Mouse (Mus musculus): ENCODE data around the gene Cdkal1.
A peak's percentile ranks its signal among the peaks of the same experiment; 100 is the strongest.

Cdkal1 gene

GRCm38 (mm10) chr13:29624929-29625328 is 230.5 kb downstream of the Cdkal1 start:
- DNase-seq = no peak

DNA sequence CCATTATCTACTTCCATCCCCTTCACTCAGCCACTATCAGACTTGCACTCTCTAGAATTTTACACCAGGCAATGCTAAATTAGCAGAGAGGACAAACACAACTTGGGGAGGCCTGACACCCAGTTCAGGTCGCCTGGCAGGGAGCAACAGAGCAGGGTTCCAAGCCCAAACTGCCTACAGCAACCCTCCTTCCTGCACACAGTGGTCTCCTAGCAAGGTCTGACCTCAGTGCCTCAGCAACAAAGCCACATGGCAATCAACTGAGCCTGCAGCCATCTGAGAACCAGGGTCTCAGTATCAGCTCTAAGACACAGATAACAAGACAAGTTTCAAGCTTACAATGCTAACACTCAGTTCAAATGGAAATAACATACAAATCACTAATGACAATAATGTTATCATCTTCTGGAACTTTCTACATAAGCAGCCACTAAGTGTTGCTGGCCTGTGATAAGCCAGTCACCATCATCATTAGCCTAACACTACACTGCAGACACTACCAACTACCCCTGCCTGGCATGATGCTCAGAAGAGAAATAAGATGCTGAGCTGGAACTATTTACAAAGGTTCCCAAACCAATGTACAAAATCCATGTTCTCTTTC is 231.7 kb downstream of the Cdkal1 start:
- DNase-seq = no peak

GRCm38 (mm10) chr13:29621881-29622280 is 233.6 kb downstream of the Cdkal1 start:
- DNase-seq = no peak

GRCm38 (mm10) chr13:29621363-29621762 is 234.1 kb downstream of the Cdkal1 start:
- DNase-seq = no peak

DNA sequence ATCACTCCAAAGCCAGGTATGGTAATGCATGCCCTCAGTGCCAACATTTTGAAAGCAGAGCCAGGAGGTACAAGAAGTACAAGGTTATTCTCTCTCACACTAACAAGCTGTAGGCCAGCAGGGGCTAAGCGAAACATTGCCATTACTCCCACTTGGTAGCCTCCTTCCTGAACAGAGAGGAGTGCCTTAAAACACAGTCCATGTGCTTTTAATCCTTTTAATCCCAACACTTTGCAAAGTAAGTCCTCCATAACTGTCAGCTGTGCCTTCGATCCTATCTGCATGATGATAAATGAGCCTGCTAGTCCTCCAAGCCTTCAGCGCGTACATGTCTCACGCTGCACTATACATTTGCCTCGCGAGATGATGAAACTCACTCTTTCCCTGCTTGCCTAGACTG is 234.6 kb downstream of the Cdkal1 start:
- DNase-seq = no peak

DNA sequence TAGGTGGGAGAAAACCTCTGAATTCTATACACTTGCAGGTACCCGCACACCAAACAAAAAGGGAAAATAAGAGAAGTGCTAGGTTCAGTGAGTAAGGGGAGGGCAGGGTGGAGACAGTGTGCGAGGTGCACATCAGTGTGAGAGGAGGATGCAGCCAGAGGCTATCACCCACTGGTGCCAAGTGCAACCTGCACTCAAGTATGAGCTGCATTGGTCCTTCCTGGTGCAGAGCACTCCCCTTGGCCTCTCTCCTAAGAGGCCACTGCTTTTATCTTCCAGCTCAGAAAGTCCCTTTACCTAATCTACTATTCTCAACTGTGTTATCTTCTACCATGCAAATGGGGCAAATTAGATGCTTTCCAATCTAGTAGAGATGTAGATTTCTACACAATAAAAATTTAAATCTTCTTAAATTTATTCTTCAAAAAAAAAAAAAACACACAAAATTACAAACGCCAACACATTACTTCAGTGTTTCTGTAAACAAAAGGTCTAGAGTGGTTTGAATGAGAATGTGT is 238.8 kb downstream of the Cdkal1 start:
- DNase-seq = no peak

DNA sequence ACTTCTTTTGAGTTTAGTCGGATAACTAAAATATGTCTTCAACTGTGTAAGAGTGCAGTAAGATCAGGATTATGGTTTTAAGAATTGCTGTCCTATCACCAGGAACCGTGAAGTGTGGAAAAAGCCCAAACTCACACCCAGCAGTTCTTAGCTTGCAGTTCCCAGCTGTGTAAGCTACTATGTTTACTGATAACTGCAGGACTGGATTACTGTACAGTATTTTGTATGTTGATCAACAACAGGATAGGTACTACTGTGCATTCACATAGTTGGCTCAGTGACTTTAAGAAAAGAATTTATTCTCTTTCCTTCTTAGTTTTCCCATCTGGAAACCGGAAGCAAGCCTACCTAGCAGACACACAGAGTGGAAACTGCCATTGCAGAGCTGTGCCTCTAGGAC is 239.5 kb downstream of the Cdkal1 start:
- no peak for DNase-seq

DNA sequence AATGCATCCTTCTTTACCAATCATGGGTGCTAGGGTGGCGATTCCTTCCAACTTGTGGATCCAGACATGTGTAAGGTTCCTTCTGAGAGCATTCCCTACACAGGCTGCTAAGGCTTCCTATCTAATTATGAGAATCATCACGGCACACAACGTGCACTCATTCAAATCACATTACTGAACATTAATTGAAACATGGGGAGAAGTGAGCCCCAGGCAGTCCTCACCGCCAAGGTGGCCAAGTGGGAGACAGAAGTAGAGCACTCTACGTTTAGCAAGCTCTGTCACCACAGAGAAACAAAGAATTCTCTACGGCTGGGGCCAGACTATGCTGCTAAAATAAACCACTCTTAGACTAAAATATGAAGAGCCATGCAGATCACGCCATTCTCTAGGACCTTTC is 240.4 kb downstream of the Cdkal1 start:
- no peak for DNase-seq

- no peak for DNase-seq
Measured at GRCm38 (mm10) chr13:29610051-29610931, 245.2 kb downstream of the Cdkal1 start.

GRCm38 (mm10) chr13:29609441-29609840 is 246.0 kb downstream of the Cdkal1 start:
- DNase-seq = no peak

- peak; percentile 58 to 65 for DNase-seq
Measured at GRCm38 (mm10) chr13:29604241-29604640, 251.2 kb downstream of the Cdkal1 start.

GRCm38 (mm10) chr13:29603597-29603996 is 251.9 kb downstream of the Cdkal1 start:
- no peak for DNase-seq

DNA sequence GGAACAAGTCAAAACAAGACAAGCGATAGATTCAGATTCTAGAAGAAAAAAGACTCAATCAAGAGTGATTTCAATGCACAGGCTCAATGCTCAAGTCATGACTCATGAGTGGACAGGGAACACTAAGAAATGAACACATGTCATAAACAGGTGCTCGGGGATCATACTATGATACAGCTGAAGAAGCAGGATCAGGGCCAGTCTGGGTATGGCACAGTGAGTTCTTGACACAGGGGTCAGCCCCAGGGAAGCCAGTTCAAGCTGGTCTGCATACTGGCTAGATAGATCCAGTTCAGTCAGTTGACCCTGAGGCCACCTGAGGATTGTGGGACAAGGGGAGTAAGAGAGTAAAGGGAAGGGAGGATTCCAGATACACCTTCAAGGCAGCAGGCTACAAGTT is 254.4 kb downstream of the Cdkal1 start:
- no peak for DNase-seq

GRCm38 (mm10) chr13:29599646-29600045 is 255.8 kb downstream of the Cdkal1 start:
- DNase-seq = no peak

GRCm38 (mm10) chr13:29596735-29597134 is 258.7 kb downstream of the Cdkal1 start:
- no peak for DNase-seq

DNA sequence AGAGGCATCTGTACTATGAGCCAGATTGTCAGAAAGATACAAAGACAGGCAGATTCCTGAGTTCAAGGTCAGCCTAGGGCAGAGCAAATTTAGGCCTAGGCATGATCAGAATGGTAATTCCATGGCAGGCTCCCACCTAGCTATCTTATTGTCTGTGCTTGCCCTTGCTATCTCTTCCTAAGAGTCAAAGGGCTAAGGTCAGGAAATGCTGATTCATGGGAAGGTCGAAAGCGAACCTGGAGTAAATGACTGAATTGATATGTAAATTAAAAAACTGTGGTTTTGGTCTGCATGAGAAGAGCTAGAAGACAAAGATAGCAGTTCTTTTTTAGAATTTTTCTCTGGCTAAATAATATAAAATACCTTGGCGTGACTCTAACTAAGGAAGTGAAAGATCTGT is 262.4 kb downstream of the Cdkal1 start:
- no peak for DNase-seq

GRCm38 (mm10) chr13:29590685-29591084 is 264.8 kb downstream of the Cdkal1 start:
- no peak for DNase-seq

DNA sequence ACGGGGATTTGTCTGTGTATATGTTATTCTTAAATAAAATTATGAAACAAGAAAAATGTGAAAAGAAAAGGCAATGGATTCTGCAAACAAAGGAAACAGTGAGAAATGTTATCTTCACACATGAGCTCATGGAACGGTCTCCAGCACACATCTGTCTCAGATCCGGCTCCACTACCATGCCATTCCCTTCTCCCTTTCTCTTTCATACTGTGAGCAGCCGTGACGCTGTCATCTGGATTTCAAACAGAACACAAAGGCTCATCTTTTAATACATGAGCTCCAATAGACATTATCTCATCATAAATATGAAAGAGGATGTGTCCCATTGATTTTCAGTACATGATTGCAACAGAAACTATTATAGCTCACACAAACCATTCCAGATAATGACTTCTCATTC is 265.3 kb downstream of the Cdkal1 start:
- DNase-seq = no peak

GRCm38 (mm10) chr13:29588693-29589092 is 266.8 kb downstream of the Cdkal1 start:
- DNase-seq = no peak

- no peak for DNase-seq
Measured at GRCm38 (mm10) chr13:29581762-29582700, 273.4 kb downstream of the Cdkal1 start.

DNA sequence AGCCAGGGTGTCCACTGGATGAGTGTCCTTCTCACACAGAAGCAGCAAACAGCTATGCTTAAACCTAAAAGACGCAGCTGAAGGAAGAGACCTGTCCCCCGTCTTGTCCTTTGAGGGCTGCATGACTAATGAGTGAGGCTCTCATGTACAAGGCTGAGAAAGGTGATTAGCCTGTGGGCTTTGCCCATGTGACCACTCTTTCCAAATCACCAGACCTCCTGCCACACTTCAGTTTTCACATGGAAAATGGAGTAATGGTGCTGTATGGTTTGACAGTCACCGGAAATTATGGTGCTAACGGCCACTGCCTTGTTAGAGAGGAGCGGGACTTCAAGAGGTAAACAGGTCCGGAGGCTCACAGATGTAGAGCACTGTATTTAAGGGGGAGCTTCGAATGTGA is 274.7 kb downstream of the Cdkal1 start:
- DNase-seq = no peak

DNA sequence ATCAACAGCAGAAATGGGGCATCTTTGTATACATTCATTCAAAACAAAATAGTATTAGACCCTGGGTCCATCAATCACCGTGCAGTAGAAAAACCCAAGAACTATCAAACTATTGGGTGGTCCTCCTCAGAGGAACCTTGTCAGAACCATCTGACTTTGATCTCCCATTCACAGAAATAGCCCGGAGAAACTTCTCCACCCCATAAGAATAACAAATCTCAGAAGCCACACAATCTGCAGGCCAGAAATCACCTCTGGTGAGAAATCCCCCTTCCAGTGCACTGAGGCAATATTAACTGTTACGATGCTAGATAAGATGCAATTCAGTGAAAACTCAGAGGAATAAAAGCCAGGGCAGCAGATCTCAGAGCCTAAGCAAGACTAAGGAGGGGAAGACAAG is 275.5 kb downstream of the Cdkal1 start:
- DNase-seq = no peak

- DNase-seq = no peak
Measured at GRCm38 (mm10) chr13:29578621-29579020, 276.9 kb downstream of the Cdkal1 start.

Measured in thymus, postnatal 36 days (tissue).